ENCODE assay signal across 8 mouse cellular contexts in genomic region chr11:49711981-49712554, GRCm38 (mm10). TPM values are rescaled to one million over a fixed set of nuclear protein-coding genes. Genes with fewer than 3 reads are reported as not detected.
A peak's percentile ranks its signal among the peaks of the same experiment; 100 is the strongest.
DNase-seq lines count a peak whose midpoint lies in the region; ATAC-seq and TF ChIP-seq lines count a peak whose summit lies in the region.

No protein-coding gene starts in this region.

- peak in 1 of 2 experiments; percentile 29 for DNase-seq in left cerebral cortex, adult 2 months (ENCODE audit: extremely low spot score in 1 of 2, low spot score in 2 of 2)
- DNase-seq in left cerebral cortex, adult 11 months (ENCODE audit: low spot score), result no peak
- peak; percentile 52 for DNase-seq in adrenal gland, postnatal 10 days
- DNase-seq in lung, embryonic 14.5 days, result peak; percentile 65
- DNase-seq in c-Kit-positive CD71-positive TER-119-positive erythroid progenitor cells, embryonic 14.5 days (ENCODE audit: low spot score), result no peak

- no peak; the same call in 1 of the 2 replicates for TF ChIP-seq POLR2A in olfactory bulb, adult 2 months (IDR thresholded peaks at IDR 0.05; ENCODE audit: insufficient read depth, low read depth, low read length)

- H3K4me2 ChIP-seq in forebrain, embryonic 13.5 days, result peak overlapping the region; percentile 73
- peak overlapping the region; percentile 69 for H3K4me2 ChIP-seq in lung, embryonic 14.5 days

- TF ChIP-seq CTCF in left cerebral cortex, adult 2 months (IDR thresholded peaks at IDR 0.05), result no peak; the same call in none of the 2 replicates
- TF ChIP-seq CTCF in lung, embryonic 14.5 days (IDR thresholded peaks at IDR 0.05; ENCODE audit: low read depth), result no peak
- TF ChIP-seq CTCF in olfactory bulb, adult 2 months (IDR thresholded peaks at IDR 0.05; ENCODE audit: insufficient read depth, low read depth, low read length), result no peak

- H3K36me3 ChIP-seq in forebrain, embryonic 13.5 days (ENCODE audit: poor library complexity, severe bottlenecking), result peaks cover 4% of the 10 kb centered on the region
- peaks cover 10% of the 10 kb centered on the region; the same call in 1 of the 2 replicates for H3K36me3 ChIP-seq in lung, embryonic 14.5 days (ENCODE audit: insufficient read depth)

- intact Hi-C loops in left cerebral cortex, adult 2 months (cut with DNase I), result loop anchor here (5.0 to 10.0 kb wide), 3 partner anchors 60 to 877 kb away; partner anchors contain the start of gene Mapk9

- H3K4me3 ChIP-seq in left cerebral cortex, adult 2 months, result peak overlapping the region; percentile 94
- H3K4me3 ChIP-seq in forebrain, embryonic 13.5 days, result peak overlapping the region; percentile 93
- H3K4me3 ChIP-seq in lung, embryonic 14.5 days (ENCODE audit: low read depth, low read length), result peak overlapping the region; percentile 99
- H3K4me3 ChIP-seq in olfactory bulb, adult 2 months (ENCODE audit: insufficient read depth, low read depth, low read length), result peak overlapping the region; percentile 87

- H3K4me1 ChIP-seq in forebrain, embryonic 13.5 days, result peaks cover 42% of the 10 kb centered on the region
- 0 out of 2 replicates have a peak, but pooled peaks cover 3% of the 10 kb centered on the region for H3K4me1 ChIP-seq in lung, embryonic 14.5 days (ENCODE audit: insufficient read depth)
- H3K4me1 ChIP-seq in olfactory bulb, adult 2 months (ENCODE audit: control insufficient read depth, insufficient read depth, low read length), result no peaks in the 10 kb centered on the region

- under 1% methylated on average over 50 of the region's 70 CpGs for WGBS in forebrain, embryonic 13.5 days
- WGBS in lung, embryonic 14.5 days, result under 1% methylated on average over 63 of the region's 70 CpGs
- under 1% methylated on average over 70 of the region's 70 CpGs for WGBS in olfactory bulb, adult 2 months

- H3K27ac ChIP-seq in left cerebral cortex, adult 2 months, result peak overlapping the region; percentile 88
- H3K27ac ChIP-seq in forebrain, embryonic 13.5 days, result peak overlapping the region; percentile 93
- peak overlapping the region; percentile 96 for H3K27ac ChIP-seq in lung, embryonic 14.5 days (ENCODE audit: low read depth)
- H3K27ac ChIP-seq in olfactory bulb, adult 2 months (ENCODE audit: insufficient read depth, low read depth, low read length), result peak overlapping the region; percentile 71

- peak overlapping the region; percentile 99 for H3K9ac ChIP-seq in forebrain, embryonic 13.5 days
- peak overlapping the region; percentile 98 for H3K9ac ChIP-seq in lung, embryonic 14.5 days

- peak; percentile 79 for ATAC-seq in forebrain, embryonic 13.5 days
- peak; percentile 10 for ATAC-seq in inflammation-experienced regulatory T-cells, adult 6 months
- peak; percentile 65 for ATAC-seq in lung, embryonic 14.5 days (ENCODE audit: insufficient read depth)

- H3K9me3 ChIP-seq in forebrain, embryonic 13.5 days (replicated peaks), result no peaks in the 10 kb centered on the region
- H3K9me3 ChIP-seq in lung, embryonic 14.5 days (ENCODE audit: low read depth, low read length), result no peaks in the 10 kb centered on the region

- no peaks in the 10 kb centered on the region for H3K27me3 ChIP-seq in forebrain, embryonic 13.5 days
- no peaks in the 10 kb centered on the region for H3K27me3 ChIP-seq in lung, embryonic 14.5 days (ENCODE audit: insufficient read depth, low read length)

RNA-seq across cellular contexts. Expression of gene Cnot6, which starts 0.5 kb away (rescaled TPM):
- total RNA-seq in left cerebral cortex, adult 2 months (2021), result 10 to 100 TPM; 48.7 to 50.8 TPM
- 10 to 100 TPM; 51.1 to 61.2 TPM for total RNA-seq in adrenal gland, postnatal 10 days (2021)
- polyA plus RNA-seq in forebrain, embryonic 13.5 days (2015; fragmentation: Nextera tagmentation; extraction: Ambion mirVana), result 71.4 and 76.3 TPM in 2 replicates
- 10 to 100 TPM; 24.2 to 29.7 (median 26.8) TPM for polyA plus RNA-seq in inflammation-experienced regulatory T-cells, adult 6 months (2017; shearing (Covaris generic))
- 73.1 and 76.0 TPM in 2 replicates for polyA plus RNA-seq in lung, embryonic 14.5 days (2014; fragmentation: Nextera tagmentation; extraction: Ambion mirVana)
- polyA plus RNA-seq in olfactory bulb, adult 2 months (2012; ENCODE audit: insufficient read depth, insufficient read length, low replicate concordance, missing spikeins), result 133 and 186 TPM in 2 replicates

RNA-seq across cellular contexts. Expression of gene Scgb3a1, which starts 48.7 kb away (rescaled TPM):
- not detected for total RNA-seq in left cerebral cortex, adult 2 months (2021)
- not detected for total RNA-seq in adrenal gland, postnatal 10 days (2021)
- not detected in 2 replicates for polyA plus RNA-seq in forebrain, embryonic 13.5 days (2015; fragmentation: Nextera tagmentation; extraction: Ambion mirVana)
- polyA plus RNA-seq in inflammation-experienced regulatory T-cells, adult 6 months (2017; shearing (Covaris generic)), result not detected
- not detected in 2 replicates for polyA plus RNA-seq in lung, embryonic 14.5 days (2014; fragmentation: Nextera tagmentation; extraction: Ambion mirVana)
- not detected in 2 replicates for polyA plus RNA-seq in olfactory bulb, adult 2 months (2012; ENCODE audit: insufficient read depth, insufficient read length, low replicate concordance, missing spikeins)

Comparison
In these comparisons a context has a peak if more than half of its experiments do, and no peak if none do; other contexts are left out.
1. DNase-seq: peak in adrenal gland, postnatal 10 days (single experiment) and lung, embryonic 14.5 days (single experiment); none in left cerebral cortex, adult 11 months (single experiment) and c-Kit-positive CD71-positive TER-119-positive erythroid progenitor cells, embryonic 14.5 days (single experiment).
2. ATAC-seq: peak in every context shown above with its lines; median percentile 79 in forebrain, embryonic 13.5 days; 65 in lung, embryonic 14.5 days; 10 in inflammation-experienced regulatory T-cells, adult 6 months.
3. Peak in every context shown above with its lines, with median percentiles within 50 percentile points of each other: H3K27ac ChIP-seq and H3K4me3 ChIP-seq.